Mouse (Mus musculus) stomach, embryonic 15.5 days (tissue): ENCODE results near the gene Ttc7b. TPM values are rescaled to one million over a fixed set of nuclear protein-coding genes. Genes with fewer than 3 reads are reported as not detected.
A peak's percentile ranks its signal among the peaks of the same experiment; 100 is the strongest.

ENCODE experiments used
- ATAC-seq: fragments of 200-750 bp; cut with Nextera tagmentation; 2 replicates; pipeline ENCODE4 v1.8.0; 2017; ENCODE audit warnings: low read depth, moderate number of reproducible peaks, moderate TSS enrichment; ENCODE audit not compliant: insufficient read depth, low FRiP score
- H3K27ac ChIP-seq: fragments of 300-500 bp; sonication (generic); 2 replicates; pipeline ENCODE4 v1.5.1; 2015; ENCODE audit warnings: mild to moderate bottlenecking, inconsistent platforms
- H3K27me3 ChIP-seq: fragments of 300-500 bp; sonication (generic); replicated peaks from 2 replicates; pipeline ENCODE4 v1.6.1; 2015; ENCODE audit warnings: inconsistent platforms
- H3K36me3 ChIP-seq: fragments of 300-500 bp; sonication (generic); 2 replicates; pipeline ENCODE4 v1.6.1; 2015; ENCODE audit warnings: inconsistent platforms
- H3K4me1 ChIP-seq: fragments of 300-500 bp; sonication (generic); 2 replicates; pipeline ENCODE4 v1.6.1; 2015; ENCODE audit warnings: inconsistent platforms
- H3K4me2 ChIP-seq: fragments of 300-500 bp; sonication (generic); 2 replicates; pipeline ENCODE4 v1.6.1; 2015; ENCODE audit warnings: mild to moderate bottlenecking, inconsistent platforms
- H3K4me3 ChIP-seq: fragments of 300-500 bp; sonication (generic); replicated peaks from 2 replicates; pipeline ENCODE4 v1.5.1; 2015; ENCODE audit warnings: inconsistent platforms
- H3K9ac ChIP-seq: fragments of 300-500 bp; sonication (generic); 2 replicates; pipeline ENCODE4 v1.6.1; 2015; ENCODE audit warnings: inconsistent platforms
- H3K9me3 ChIP-seq: fragments of 300-500 bp; sonication (generic); 2 replicates; pipeline ENCODE4 v1.6.1; 2016; ENCODE audit warnings: inconsistent platforms
- WGBS: fragments of 180-500 bp; shearing (Covaris S2); methylation state at CpG from one replicate; pipeline ENCODE4 v1.1.7; 2015; 5-methylcytosine and 5-hydroxymethylcytosine counted together
- polyA plus RNA-seq: library from polyadenylated mRNA; unstranded; fragments of >200 nt; fragmentation: Nextera tagmentation; extraction: Ambion mirVana; gene quantifications from 2 replicates; pipeline ENCODE4 v1.2.1, GENCODE M21; 2015

Gene Ttc7b
- 5.4 TPM in 2 replicates for polyA plus RNA-seq

DNA sequence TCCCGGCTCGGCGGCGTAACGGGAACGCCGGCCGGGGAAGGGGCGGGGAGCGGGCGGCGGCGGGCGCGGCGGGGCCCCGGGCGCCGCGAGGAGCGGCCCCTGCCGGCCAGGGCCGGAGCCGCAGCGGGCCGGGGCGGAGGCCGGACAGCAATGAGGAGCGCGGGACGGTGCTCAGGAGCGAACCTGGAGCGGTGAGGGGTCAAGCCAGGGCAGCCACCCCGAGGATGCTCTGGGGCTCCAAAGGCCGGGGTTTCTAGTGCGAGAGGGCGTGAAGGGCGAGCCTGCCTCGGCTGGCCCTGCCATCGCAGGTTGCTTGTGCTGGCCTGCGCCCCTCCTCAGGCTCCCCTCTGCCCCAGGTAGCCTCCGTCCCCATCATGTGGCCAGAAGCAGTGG is at the start of gene Ttc7b:
Gene Ttc7b, minus strand, starts transcription at position 33 of the 393 bp plus-strand sequence.
- Histone ChIP-seq H3K27me3 (no peaks in the 10 kb centered on the region), H3K4me2 (peak within 1 kb of the TSS; percentile 76), H3K4me1 (peaks cover 22% of the 10 kb centered on the region), H3K9me3 (no peaks in the 10 kb centered on the region), H3K4me3 (peak within 1 kb of the TSS; percentile 81), H3K27ac (peak within 1 kb of the TSS; percentile 55; the same call in 1 of the 2 replicates), H3K9ac (peak within 1 kb of the TSS; percentile 93), H3K36me3 (no peaks in the 10 kb centered on the region)
- 3% methylated on average over 40 of the region's 42 CpGs for WGBS
- peak; percentile 73 for ATAC-seq

GRCm38 (mm10) chr12:100568831-100569230 is 48.2 kb upstream of the Ttc7b start:
- ATAC-seq, result no peak
- WGBS, result 83% methylated on average over 7 of the region's 7 CpGs
- H3K4me3 ChIP-seq, result no peak overlapping the region
- no peak overlapping the region for H3K9ac ChIP-seq
- no peaks in the 10 kb centered on the region for H3K9me3 ChIP-seq
- H3K36me3 ChIP-seq, result no peaks in the 10 kb centered on the region
- no peak overlapping the region for H3K27ac ChIP-seq
- H3K4me1 ChIP-seq, result no peaks in the 10 kb centered on the region
- no peaks in the 10 kb centered on the region for H3K27me3 ChIP-seq
- no peak overlapping the region for H3K4me2 ChIP-seq

DNA sequence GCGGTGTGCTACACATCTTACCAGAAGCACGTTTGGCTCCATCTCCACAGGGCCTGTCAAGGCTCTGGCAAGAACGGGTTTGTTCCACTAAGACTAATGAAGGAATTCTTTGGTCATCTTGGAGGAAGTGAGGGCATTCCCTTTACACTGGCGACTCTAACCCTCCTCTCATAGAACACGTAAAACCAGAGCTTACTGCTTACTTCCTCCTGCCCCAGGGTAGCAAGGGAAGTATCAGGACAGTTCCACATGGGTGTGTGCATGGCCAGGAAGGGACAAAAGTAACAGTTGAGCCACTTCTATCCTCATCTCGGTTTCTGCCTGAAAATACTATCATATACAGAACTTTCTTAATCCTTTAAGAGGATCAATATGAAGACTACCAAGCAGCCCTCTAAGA is 47.5 kb upstream of the Ttc7b start:
- no peaks in the 10 kb centered on the region for H3K36me3 ChIP-seq
- H3K9ac ChIP-seq, result no peak overlapping the region
- no peak overlapping the region for H3K27ac ChIP-seq
- no peak overlapping the region for H3K4me3 ChIP-seq
- H3K4me2 ChIP-seq, result no peak overlapping the region
- no peaks in the 10 kb centered on the region for H3K27me3 ChIP-seq
- no peaks in the 10 kb centered on the region for H3K4me1 ChIP-seq
- 75% methylated on average over 6 of the region's 6 CpGs for WGBS
- H3K9me3 ChIP-seq, result no peaks in the 10 kb centered on the region
- ATAC-seq, result no peak

- Histone ChIP-seq H3K36me3 (no peaks in the 10 kb centered on the region), H3K4me1 (no peaks in the 10 kb centered on the region), H3K4me3 (no peak overlapping the region), H3K4me2 (no peak overlapping the region), H3K27ac (no peak overlapping the region), H3K9ac (no peak overlapping the region), H3K27me3 (no peaks in the 10 kb centered on the region), H3K9me3 (no peaks in the 10 kb centered on the region)
- WGBS, result 71% methylated on average over 3 of the region's 3 CpGs
- no peak for ATAC-seq
Observed at GRCm38 (mm10) chr12:100567627-100568026, 47.0 kb upstream of the Ttc7b start.

DNA sequence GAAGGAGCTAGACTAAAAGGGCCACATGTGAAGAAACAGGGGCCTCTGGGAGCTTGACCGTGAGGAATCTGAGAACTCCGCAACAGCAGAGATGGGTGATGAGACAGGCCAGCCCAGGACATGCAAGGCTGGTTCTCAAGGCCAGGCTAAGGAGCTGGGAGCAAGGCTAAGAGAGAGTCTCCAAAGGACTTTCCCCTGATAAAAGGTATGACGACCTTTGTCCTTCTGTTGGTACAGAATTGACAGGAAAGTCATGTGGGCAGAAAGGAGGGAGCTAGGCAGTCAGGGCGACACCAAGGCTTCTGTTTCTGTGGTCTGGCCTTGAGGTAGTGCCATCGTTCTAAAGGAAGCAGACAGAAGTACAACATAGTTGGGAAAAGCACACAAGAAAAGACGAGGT is 33.0 kb upstream of the Ttc7b start:
- H3K27ac ChIP-seq, result no peak overlapping the region
- H3K9me3 ChIP-seq, result no peaks in the 10 kb centered on the region
- no peak overlapping the region for H3K9ac ChIP-seq
- no peak overlapping the region for H3K4me3 ChIP-seq
- no peaks in the 10 kb centered on the region for H3K36me3 ChIP-seq
- ATAC-seq, result no peak
- no peaks in the 10 kb centered on the region for H3K27me3 ChIP-seq
- no peaks in the 10 kb centered on the region for H3K4me1 ChIP-seq
- 88% methylated on average over 6 of the region's 6 CpGs for WGBS
- H3K4me2 ChIP-seq, result no peak overlapping the region

GRCm38 (mm10) chr12:100551972-100552371 is 31.3 kb upstream of the Ttc7b start:
- Histone ChIP-seq H3K36me3 (no peaks in the 10 kb centered on the region), H3K4me3 (no peak overlapping the region), H3K9ac (no peak overlapping the region), H3K9me3 (no peaks in the 10 kb centered on the region), H3K4me1 (no peaks in the 10 kb centered on the region), H3K4me2 (no peak overlapping the region), H3K27me3 (no peaks in the 10 kb centered on the region), H3K27ac (no peak overlapping the region)
- no peak for ATAC-seq
- WGBS, result 90% methylated on average over 1 of the region's 1 CpGs

GRCm38 (mm10) chr12:100544194-100544567 is 23.6 kb upstream of the Ttc7b start:
- Histone ChIP-seq H3K27me3 (no peaks in the 10 kb centered on the region), H3K4me1 (0 out of 2 replicates have a peak, but pooled peaks cover 2% of the 10 kb centered on the region), H3K4me3 (no peak overlapping the region), H3K9me3 (no peaks in the 10 kb centered on the region), H3K9ac (no peak overlapping the region), H3K36me3 (no peaks in the 10 kb centered on the region), H3K4me2 (no peak overlapping the region), H3K27ac (no peak overlapping the region)
- ATAC-seq, result no peak
- 88% methylated on average over 4 of the region's 4 CpGs for WGBS

DNA sequence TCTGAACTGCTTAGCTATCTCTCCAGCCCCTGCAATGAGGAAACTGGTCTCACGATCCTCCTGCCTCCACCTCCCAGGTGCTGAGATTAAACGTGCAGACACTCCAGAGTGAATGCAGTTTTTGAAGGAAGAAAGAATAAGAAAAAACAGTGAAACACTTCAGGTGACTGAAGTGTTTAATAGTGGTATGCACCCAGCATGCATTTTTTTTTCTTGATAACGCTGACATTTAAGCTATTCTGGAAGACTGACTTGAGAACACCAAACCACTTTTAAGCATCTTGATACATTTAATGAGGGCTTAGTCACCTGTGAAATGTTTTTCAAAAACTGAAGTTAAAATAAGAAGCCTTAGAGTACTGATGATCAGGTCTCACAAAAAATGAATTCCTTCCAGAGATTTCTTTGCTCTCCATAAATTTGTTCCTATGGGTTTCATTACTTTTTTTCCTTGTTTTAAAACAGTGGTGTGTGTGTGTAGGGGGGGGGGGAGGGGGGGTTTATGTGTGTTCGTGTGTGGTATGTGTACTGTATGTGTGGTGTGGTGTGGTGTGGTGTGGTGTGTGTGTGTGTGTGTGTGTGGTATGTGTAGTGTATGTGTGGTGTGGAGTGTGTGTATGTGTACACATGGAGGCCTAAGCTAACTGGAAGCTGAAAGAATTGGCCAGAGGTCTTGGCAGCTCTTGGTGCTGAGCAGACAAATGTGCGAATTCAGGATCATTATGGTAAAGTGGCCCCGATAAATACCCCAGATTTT is 23.0 kb upstream of the Ttc7b start:
- Histone ChIP-seq H3K27me3 (no peaks in the 10 kb centered on the region), H3K9me3 (no peaks in the 10 kb centered on the region), H3K4me3 (no peak overlapping the region), H3K4me1 (peaks cover 3% of the 10 kb centered on the region; the same call in 1 of the 2 replicates), H3K9ac (no peak overlapping the region), H3K36me3 (no peaks in the 10 kb centered on the region), H3K4me2 (no peak overlapping the region), H3K27ac (no peak overlapping the region)
- 76% methylated on average over 6 of the region's 6 CpGs for WGBS
- no peak for ATAC-seq

- Histone ChIP-seq H3K9ac (no peak overlapping the region), H3K9me3 (no peaks in the 10 kb centered on the region), H3K4me2 (no peak overlapping the region), H3K4me1 (peaks cover 3% of the 10 kb centered on the region; the same call in 1 of the 2 replicates), H3K27me3 (no peaks in the 10 kb centered on the region), H3K27ac (no peak overlapping the region), H3K4me3 (no peak overlapping the region), H3K36me3 (no peaks in the 10 kb centered on the region)
- WGBS, result 83% methylated on average over 6 of the region's 6 CpGs
- ATAC-seq, result no peak
Observed at GRCm38 (mm10) chr12:100542494-100542893, 21.9 kb upstream of the Ttc7b start.

- Histone ChIP-seq H3K4me1 (peaks cover 3% of the 10 kb centered on the region; the same call in 1 of the 2 replicates), H3K9ac (no peak overlapping the region), H3K4me3 (no peak overlapping the region), H3K9me3 (no peaks in the 10 kb centered on the region), H3K27ac (no peak overlapping the region), H3K27me3 (no peaks in the 10 kb centered on the region), H3K36me3 (no peaks in the 10 kb centered on the region), H3K4me2 (no peak overlapping the region)
- 46% methylated on average over 3 of the region's 3 CpGs for WGBS
- ATAC-seq, result no peak
Observed at GRCm38 (mm10) chr12:100542076-100542475, 21.4 kb upstream of the Ttc7b start.

DNA sequence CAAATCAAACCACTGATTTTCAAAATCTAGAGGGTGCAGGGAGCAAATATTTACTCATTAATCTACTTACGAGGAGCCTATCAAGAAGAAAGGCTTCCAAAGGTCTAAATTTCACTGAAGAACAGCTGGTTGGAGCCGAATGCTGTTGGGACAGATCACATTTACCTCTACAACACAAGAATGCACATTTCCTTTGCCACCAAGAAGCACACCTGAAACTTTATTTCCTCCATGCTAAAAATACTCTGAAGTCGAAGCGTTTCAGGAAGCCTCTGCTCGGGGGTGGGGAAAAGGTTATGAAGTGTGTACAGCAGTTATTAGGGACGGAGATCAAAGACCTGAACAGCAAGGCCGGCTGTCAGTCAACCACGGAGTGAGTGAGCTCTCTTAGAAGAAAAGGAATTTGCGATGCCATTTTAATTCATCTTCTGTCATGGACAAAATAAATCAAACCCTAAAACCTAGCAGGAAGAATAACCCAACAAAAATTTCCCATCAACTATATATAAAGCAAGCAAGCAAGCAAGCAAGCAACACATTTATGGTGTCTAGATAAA is 18.6 kb upstream of the Ttc7b start:
- no peak for ATAC-seq
- H3K4me2 ChIP-seq, result no peak overlapping the region
- peaks cover 3% of the 10 kb centered on the region; the same call in 1 of the 2 replicates for H3K4me1 ChIP-seq
- H3K27ac ChIP-seq, result no peak overlapping the region
- H3K36me3 ChIP-seq, result no peaks in the 10 kb centered on the region
- no peak overlapping the region for H3K9ac ChIP-seq
- H3K9me3 ChIP-seq, result no peaks in the 10 kb centered on the region
- H3K4me3 ChIP-seq, result no peak overlapping the region
- WGBS, result 26% methylated on average over 9 of the region's 9 CpGs
- H3K27me3 ChIP-seq, result no peaks in the 10 kb centered on the region

- Histone ChIP-seq H3K4me3 (no peak overlapping the region), H3K9me3 (no peaks in the 10 kb centered on the region), H3K4me2 (no peak overlapping the region), H3K27ac (no peak overlapping the region), H3K9ac (no peak overlapping the region), H3K36me3 (no peaks in the 10 kb centered on the region), H3K4me1 (peaks cover 3% of the 10 kb centered on the region; the same call in 1 of the 2 replicates), H3K27me3 (no peaks in the 10 kb centered on the region)
- WGBS, result 48% methylated on average over 7 of the region's 7 CpGs
- ATAC-seq, result no peak
Observed at GRCm38 (mm10) chr12:100538445-100539157, 18.0 kb upstream of the Ttc7b start.
